Mouse (Mus musculus) midbrain, embryonic 15.5 days (tissue): ENCODE measurements at regions not wholly inside any gene's neighbourhood (a gene's known extent, or its start where the extent isn't known, plus 50 kb on each side); places are given as distances from the start of the nearest gene placed in this dataset.

Source experiments
- ATAC-seq: fragments of 200-750 bp; cut with Nextera tagmentation; replicated peaks from 2 replicates; pipeline ENCODE4 v1.8.0; 2017; ENCODE audit warnings: moderate TSS enrichment
- H3K27ac ChIP-seq: fragments of 300-500 bp; sonication (generic); 2 replicates; pipeline ENCODE4 v1.5.1; 2015; ENCODE audit warnings: mild to moderate bottlenecking, inconsistent platforms
- H3K27me3 ChIP-seq: fragments of 300-500 bp; sonication (generic); replicated peaks from 2 replicates; pipeline ENCODE4 v1.6.1; 2015; ENCODE audit warnings: inconsistent platforms
- H3K36me3 ChIP-seq: fragments of 300-500 bp; sonication (generic); replicated peaks from 2 replicates; pipeline ENCODE4 v1.6.1; 2015; ENCODE audit warnings: inconsistent platforms
- H3K4me1 ChIP-seq: fragments of 300-500 bp; sonication (generic); 2 replicates; pipeline ENCODE4 v1.6.1; 2015; ENCODE audit warnings: inconsistent platforms
- H3K4me2 ChIP-seq: fragments of 300-500 bp; sonication (generic); 2 replicates; pipeline ENCODE4 v1.6.1; 2015; ENCODE audit warnings: inconsistent platforms, mild to moderate bottlenecking, moderate library complexity
- H3K4me3 ChIP-seq: fragments of 300-500 bp; sonication (generic); 2 replicates; pipeline ENCODE4 v1.5.1; 2015; ENCODE audit warnings: mild to moderate bottlenecking, inconsistent platforms
- H3K9ac ChIP-seq: fragments of 300-500 bp; sonication (generic); 2 replicates; pipeline ENCODE4 v1.6.1; 2015; ENCODE audit warnings: mild to moderate bottlenecking, inconsistent platforms
- H3K9me3 ChIP-seq: fragments of 300-500 bp; sonication (generic); 2 replicates; pipeline ENCODE4 v1.6.1; 2016; ENCODE audit warnings: inconsistent platforms
- WGBS: fragments of 180-500 bp; shearing (Covaris S2); methylation state at CpG from one replicate; pipeline ENCODE4 v1.1.7; 2015; ENCODE audit warnings: mixed read lengths; 5-methylcytosine and 5-hydroxymethylcytosine counted together

- Histone ChIP-seq H3K9ac (no peak overlapping the region), H3K27me3 (no peaks in the 10 kb centered on the region), H3K4me3 (no peak overlapping the region), H3K4me2 (no peak overlapping the region), H3K9me3 (no peaks in the 10 kb centered on the region), H3K4me1 (no peaks in the 10 kb centered on the region), H3K36me3 (no peaks in the 10 kb centered on the region), H3K27ac (no peak overlapping the region)
- WGBS = 92% methylated on average over 5 of the region's 5 CpGs
- no peak for ATAC-seq
Measured at GRCm38 (mm10) chr12:50953971-50954370, 305.1 kb upstream of the Prkd1 start.

- Histone ChIP-seq H3K4me2 (no peak overlapping the region), H3K9me3 (no peaks in the 10 kb centered on the region), H3K4me3 (no peak overlapping the region), H3K27ac (no peak overlapping the region), H3K27me3 (no peaks in the 10 kb centered on the region), H3K36me3 (no peaks in the 10 kb centered on the region), H3K9ac (no peak overlapping the region), H3K4me1 (no peaks in the 10 kb centered on the region; the same call in 1 of the 2 replicates)
- ATAC-seq = no peak
- WGBS = 81% methylated on average over 2 of the region's 2 CpGs
Measured at GRCm38 (mm10) chr12:50947035-50947434, 298.1 kb upstream of the Prkd1 start.

- 20% methylated on average over 19 of the region's 19 CpGs for WGBS
- ATAC-seq = peak; percentile 96
- H3K4me2 ChIP-seq = peak overlapping the region; percentile 47
- H3K9me3 ChIP-seq = no peaks in the 10 kb centered on the region
- peak overlapping the region; percentile 60 for H3K27ac ChIP-seq
- no peaks in the 10 kb centered on the region; the same call in 1 of the 2 replicates for H3K4me1 ChIP-seq
- no peaks in the 10 kb centered on the region for H3K27me3 ChIP-seq
- H3K4me3 ChIP-seq = peak overlapping the region; percentile 35
- H3K9ac ChIP-seq = peak overlapping the region; percentile 36
- H3K36me3 ChIP-seq = no peaks in the 10 kb centered on the region
Measured at GRCm38 (mm10) chr12:50943741-50944521, 295.0 kb upstream of the Prkd1 start.

GRCm38 (mm10) chr12:50943340-50943739, 294.4 kb upstream of the Prkd1 start:
- no peak overlapping the region for H3K9ac ChIP-seq

GRCm38 (mm10) chr12:50935516-50935915, 286.6 kb upstream of the Prkd1 start:
- Histone ChIP-seq H3K9me3 (no peaks in the 10 kb centered on the region), H3K9ac (no peak overlapping the region), H3K27me3 (no peaks in the 10 kb centered on the region), H3K4me3 (no peak overlapping the region), H3K36me3 (no peaks in the 10 kb centered on the region), H3K27ac (0 out of 2 replicates have a peak overlapping the region, but pooled peaks have one; percentile 42), H3K4me1 (no peaks in the 10 kb centered on the region), H3K4me2 (no peak overlapping the region)
- 59% methylated on average over 5 of the region's 5 CpGs for WGBS
- no peak for ATAC-seq

More at GRCm38 (mm10) chr12:50943340-50943739, 294.4 kb upstream of the Prkd1 start:
- Histone ChIP-seq H3K27ac (no peak overlapping the region), H3K4me1 (no peaks in the 10 kb centered on the region; the same call in 1 of the 2 replicates), H3K4me3 (no peak overlapping the region), H3K4me2 (peak overlapping the region; percentile 47), H3K36me3 (no peaks in the 10 kb centered on the region), H3K9me3 (no peaks in the 10 kb centered on the region), H3K27me3 (no peaks in the 10 kb centered on the region)
- 48% methylated on average over 3 of the region's 3 CpGs for WGBS
- peak; percentile 72 for ATAC-seq

- no peak for ATAC-seq
- no peak overlapping the region for H3K4me3 ChIP-seq
- no peak overlapping the region for H3K27ac ChIP-seq
- WGBS = 99% methylated on average over 3 of the region's 3 CpGs
- H3K4me1 ChIP-seq = no peaks in the 10 kb centered on the region
- H3K9me3 ChIP-seq = no peaks in the 10 kb centered on the region
- H3K36me3 ChIP-seq = no peaks in the 10 kb centered on the region
- H3K27me3 ChIP-seq = no peaks in the 10 kb centered on the region
- H3K9ac ChIP-seq = no peak overlapping the region
- H3K4me2 ChIP-seq = no peak overlapping the region
Measured at GRCm38 (mm10) chr12:50932496-50932895, 283.6 kb upstream of the Prkd1 start.

- Histone ChIP-seq H3K27ac (no peak overlapping the region), H3K4me2 (no peak overlapping the region), H3K9ac (no peak overlapping the region), H3K9me3 (no peaks in the 10 kb centered on the region), H3K4me1 (no peaks in the 10 kb centered on the region), H3K4me3 (no peak overlapping the region), H3K36me3 (no peaks in the 10 kb centered on the region), H3K27me3 (no peaks in the 10 kb centered on the region)
- no peak for ATAC-seq
- WGBS = 90% methylated on average over 3 of the region's 3 CpGs
Measured at GRCm38 (mm10) chr12:50929641-50930040, 280.7 kb upstream of the Prkd1 start.

- Histone ChIP-seq H3K27me3 (no peaks in the 10 kb centered on the region), H3K36me3 (no peaks in the 10 kb centered on the region), H3K9ac (no peak overlapping the region), H3K4me3 (no peak overlapping the region), H3K4me1 (no peaks in the 10 kb centered on the region), H3K4me2 (no peak overlapping the region), H3K27ac (no peak overlapping the region), H3K9me3 (no peaks in the 10 kb centered on the region)
- 26% methylated on average over 2 of the region's 2 CpGs for WGBS
- ATAC-seq = no peak
Measured at GRCm38 (mm10) chr12:50926234-50926633, 277.3 kb upstream of the Prkd1 start.

- no peak for ATAC-seq
- no peak overlapping the region for H3K4me2 ChIP-seq
- no peaks in the 10 kb centered on the region for H3K4me1 ChIP-seq
- no peak overlapping the region for H3K9ac ChIP-seq
- no peak overlapping the region for H3K4me3 ChIP-seq
- 88% methylated on average over 1 of the region's 1 CpGs for WGBS
- no peaks in the 10 kb centered on the region for H3K9me3 ChIP-seq
- H3K27me3 ChIP-seq = no peaks in the 10 kb centered on the region
- no peak overlapping the region for H3K27ac ChIP-seq
- H3K36me3 ChIP-seq = no peaks in the 10 kb centered on the region
Measured at GRCm38 (mm10) chr12:50921739-50922138, 272.8 kb upstream of the Prkd1 start.

GRCm38 (mm10) chr12:50899609-50900447, 250.9 kb upstream of the Prkd1 start:
- WGBS = 86% methylated on average over 13 of the region's 13 CpGs
- H3K4me1 ChIP-seq = no peaks in the 10 kb centered on the region
- H3K4me2 ChIP-seq = no peak overlapping the region
- no peak overlapping the region for H3K27ac ChIP-seq
- H3K9ac ChIP-seq = no peak overlapping the region
- no peak for ATAC-seq
- no peaks in the 10 kb centered on the region for H3K36me3 ChIP-seq
- H3K9me3 ChIP-seq = no peaks in the 10 kb centered on the region
- no peak overlapping the region for H3K4me3 ChIP-seq
- H3K27me3 ChIP-seq = no peaks in the 10 kb centered on the region

GRCm38 (mm10) chr12:50897606-50898166, 248.8 kb upstream of the Prkd1 start:
- no peak for ATAC-seq
- H3K4me3 ChIP-seq = no peak overlapping the region
- no peak overlapping the region for H3K4me2 ChIP-seq
- H3K27me3 ChIP-seq = no peaks in the 10 kb centered on the region
- H3K36me3 ChIP-seq = no peaks in the 10 kb centered on the region
- no peak overlapping the region for H3K9ac ChIP-seq
- no peaks in the 10 kb centered on the region for H3K9me3 ChIP-seq
- H3K27ac ChIP-seq = no peak overlapping the region
- H3K4me1 ChIP-seq = no peaks in the 10 kb centered on the region
- 69% methylated on average over 3 of the region's 3 CpGs for WGBS

GRCm38 (mm10) chr12:50893604-50894003, 244.7 kb upstream of the Prkd1 start:
- WGBS = 33% methylated on average over 5 of the region's 5 CpGs
- no peaks in the 10 kb centered on the region for H3K4me1 ChIP-seq
- H3K4me2 ChIP-seq = no peak overlapping the region
- no peak overlapping the region for H3K4me3 ChIP-seq
- no peaks in the 10 kb centered on the region for H3K36me3 ChIP-seq
- H3K9me3 ChIP-seq = no peaks in the 10 kb centered on the region
- H3K9ac ChIP-seq = no peak overlapping the region
- H3K27ac ChIP-seq = no peak overlapping the region
- ATAC-seq = no peak
- H3K27me3 ChIP-seq = no peaks in the 10 kb centered on the region
